Mouse (Mus musculus): ENCODE measurements at regions not wholly inside any gene's neighbourhood (a gene's known extent, or its start where the extent isn't known, plus 50 kb on each side); places are given as distances from the start of the nearest gene placed in this dataset.

DNA sequence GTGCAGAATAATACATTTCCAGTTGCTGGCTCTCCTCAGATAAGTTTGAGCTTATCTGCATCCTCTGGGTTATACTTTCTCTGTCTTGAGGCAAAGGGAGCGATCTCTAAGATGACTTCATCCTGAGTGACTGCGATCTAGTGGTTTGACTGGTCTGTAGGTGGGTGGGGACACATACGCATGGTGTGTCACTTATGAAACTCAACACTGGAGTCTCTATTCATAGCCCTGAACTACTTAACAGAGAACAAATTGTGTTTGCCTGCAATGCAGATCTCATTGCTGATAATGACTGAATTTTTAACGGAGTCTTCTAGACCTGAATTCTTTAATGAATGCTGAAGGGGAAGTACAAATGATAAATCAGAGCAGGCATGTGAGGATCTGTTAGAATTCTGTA is 244.7 kb upstream of the Msx2 start:
- no peak for DNase-seq (ENCODE audit: inconsistent age in 2 of 2, low spot score in 1 of 2)

DNA sequence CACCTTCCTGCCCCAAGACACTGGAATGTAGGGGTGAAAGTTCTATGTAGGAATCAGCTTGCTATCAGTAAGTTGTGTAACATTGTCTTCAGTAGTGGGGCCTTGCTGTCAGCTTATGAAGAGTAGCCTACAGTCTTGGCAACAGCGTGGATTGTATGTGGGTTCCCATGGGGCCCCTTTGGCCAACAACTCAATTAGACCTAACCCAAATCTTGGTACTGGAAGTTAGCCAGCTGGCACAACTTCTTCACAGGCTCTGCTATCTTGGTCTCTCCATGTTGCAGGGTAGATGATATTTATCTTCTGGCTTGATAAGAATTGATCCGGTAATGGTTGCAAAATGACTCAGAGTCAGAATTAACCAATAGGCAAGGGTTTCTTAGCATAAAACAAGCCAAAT is 244.2 kb upstream of the Msx2 start:
- DNase-seq (ENCODE audit: inconsistent age in 2 of 2, low spot score in 1 of 2) = no peak

DNA sequence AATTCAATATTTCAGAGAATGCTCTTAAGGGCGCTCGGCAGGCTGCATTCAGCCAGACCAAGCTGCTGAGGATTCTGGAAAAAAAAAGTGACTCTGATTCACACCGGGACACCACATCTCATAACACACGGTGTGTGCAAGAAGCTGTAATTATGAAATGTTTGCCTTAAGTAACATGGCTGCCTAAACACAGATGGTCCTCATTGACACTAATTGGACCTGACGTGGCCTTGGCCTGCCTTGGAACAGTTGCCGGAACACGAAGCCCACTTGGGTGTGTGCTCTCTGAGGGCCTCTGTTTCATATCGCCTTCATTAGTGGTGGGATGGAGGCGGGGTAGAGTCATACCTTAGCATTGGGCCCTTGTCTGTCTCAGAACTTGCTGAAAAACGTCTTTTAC is 236.2 kb upstream of the Msx2 start:
- DNase-seq (ENCODE audit: inconsistent age in 2 of 2, low spot score in 1 of 2) = no peak

DNA sequence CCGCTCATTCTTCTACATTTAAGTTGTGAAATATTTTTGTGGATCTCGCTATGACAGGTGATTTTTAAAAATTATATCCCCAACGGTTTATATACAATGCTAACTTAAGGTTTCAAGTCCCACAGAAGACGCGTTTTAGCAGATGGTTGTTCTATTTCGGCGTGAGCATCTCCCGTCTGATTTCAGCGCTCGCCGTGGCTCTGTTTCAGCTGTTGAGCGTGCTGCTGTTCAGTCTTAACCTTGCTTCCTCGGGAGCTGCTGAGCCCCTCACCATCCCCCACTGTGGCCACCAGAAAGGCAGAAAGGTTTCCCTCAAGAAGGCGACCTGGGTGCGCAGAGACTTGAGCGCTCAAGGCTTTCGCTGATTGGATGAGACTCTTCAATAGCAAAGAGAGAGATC is 234.7 kb upstream of the Msx2 start:
- DNase-seq (ENCODE audit: inconsistent age in 2 of 2, low spot score in 1 of 2) = no peak

- no peak for DNase-seq (ENCODE audit: inconsistent age in 2 of 2, low spot score in 1 of 2)
Measured at GRCm38 (mm10) chr13:53704104-53704503, 231.2 kb upstream of the Msx2 start.

GRCm38 (mm10) chr13:53700236-53700635 is 227.4 kb upstream of the Msx2 start:
- no peak for DNase-seq (ENCODE audit: inconsistent age in 2 of 2, low spot score in 1 of 2)

GRCm38 (mm10) chr13:53697954-53698353 is 225.1 kb upstream of the Msx2 start:
- no peak for DNase-seq (ENCODE audit: inconsistent age in 2 of 2, low spot score in 1 of 2)

DNA sequence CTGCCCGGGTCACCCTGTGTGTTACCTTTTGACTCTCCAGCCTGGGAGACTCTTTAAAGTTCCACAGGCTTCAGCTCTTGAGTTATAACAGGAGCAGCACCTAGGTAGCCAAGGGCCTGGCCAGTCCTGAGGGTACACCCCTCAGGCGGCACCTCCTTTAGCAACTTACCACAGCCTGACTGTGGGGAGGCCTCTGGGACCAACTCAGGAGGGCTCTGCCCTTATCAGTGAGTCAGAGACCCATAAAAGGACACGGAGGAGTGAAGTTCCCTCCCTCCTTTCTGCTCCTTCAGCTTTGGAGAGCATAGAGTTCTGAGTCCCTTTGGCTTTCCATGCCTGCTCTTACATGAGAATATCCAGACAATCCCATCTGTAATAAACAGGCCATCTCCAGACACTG is 222.5 kb upstream of the Msx2 start:
- DNase-seq (ENCODE audit: inconsistent age in 2 of 2, low spot score in 1 of 2) = no peak

- DNase-seq (ENCODE audit: inconsistent age in 2 of 2, low spot score in 1 of 2) = no peak
Measured at GRCm38 (mm10) chr13:53688934-53689333, 216.1 kb upstream of the Msx2 start.

- DNase-seq (ENCODE audit: inconsistent age in 2 of 2, low spot score in 1 of 2) = peak; percentile 70 to 92
Measured at GRCm38 (mm10) chr13:53688489-53688888, 215.6 kb upstream of the Msx2 start.

DNA sequence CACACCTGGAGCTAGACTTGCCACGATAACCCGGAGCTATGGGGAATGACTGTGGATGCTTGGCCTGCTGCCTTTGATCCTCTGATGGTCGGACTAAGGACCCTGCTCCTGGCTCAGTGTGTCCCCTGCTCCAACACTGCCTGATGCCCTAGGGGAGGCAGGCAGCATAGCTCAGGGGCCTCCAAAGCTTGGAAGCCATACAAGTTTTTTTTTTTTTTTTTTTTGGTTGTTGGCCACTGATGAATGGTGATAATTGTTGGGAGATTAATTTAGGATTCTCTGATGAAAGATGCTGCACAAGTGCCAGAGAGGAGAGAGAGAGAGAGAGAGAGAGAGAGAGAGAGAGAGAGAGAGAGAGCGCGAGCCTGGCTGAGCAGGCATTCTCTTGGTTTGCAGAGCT is 211.6 kb upstream of the Msx2 start:
- DNase-seq (ENCODE audit: inconsistent age in 2 of 2, low spot score in 1 of 2) = no peak

DNA sequence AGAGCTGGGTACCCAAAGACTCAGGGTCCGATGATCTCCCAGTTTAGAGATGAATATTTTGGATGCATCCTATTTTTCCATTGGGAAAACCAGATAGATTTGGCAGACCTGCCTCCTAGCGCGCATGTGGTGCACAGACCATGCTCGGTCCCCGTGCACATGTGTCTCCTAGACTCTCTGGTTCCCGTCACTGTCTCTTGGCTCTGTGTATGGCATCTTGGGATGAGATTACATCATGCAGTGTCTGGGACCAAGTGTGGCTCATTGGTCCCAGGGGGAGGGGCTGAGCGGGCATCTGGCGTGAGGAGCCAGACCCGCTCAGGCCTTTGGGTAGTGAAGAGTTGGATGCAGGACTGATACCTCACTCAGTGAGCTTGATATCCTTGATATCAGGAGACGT is 204.3 kb upstream of the Msx2 start:
- no peak for DNase-seq (ENCODE audit: inconsistent age in 2 of 2, low spot score in 1 of 2)

- DNase-seq (ENCODE audit: inconsistent age in 2 of 2, low spot score in 1 of 2) = no peak
Measured at GRCm38 (mm10) chr13:53670361-53670760, 197.5 kb upstream of the Msx2 start.

DNA sequence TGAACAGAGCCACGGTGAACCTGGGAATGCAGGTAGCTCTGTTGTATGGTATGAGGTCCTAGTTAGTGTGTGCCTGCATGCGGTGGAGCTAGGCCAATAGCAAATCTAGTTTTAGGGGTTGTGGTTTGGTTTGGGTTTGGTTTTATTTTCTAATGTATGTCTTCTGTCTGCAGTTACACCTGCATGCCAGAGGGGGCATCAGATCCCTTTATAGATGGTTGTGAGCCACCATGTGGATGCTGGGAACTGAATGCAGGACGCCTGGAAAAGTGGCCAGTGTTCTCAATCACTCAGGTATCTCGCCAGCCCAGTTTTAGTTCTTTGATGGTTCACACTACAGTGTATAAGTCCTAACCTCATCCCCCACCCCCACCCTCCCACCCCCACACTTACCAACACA is 194.6 kb upstream of the Msx2 start:
- no peak for DNase-seq (ENCODE audit: inconsistent age in 2 of 2, low spot score in 1 of 2)

GRCm38 (mm10) chr13:53665592-53665991 is 192.7 kb upstream of the Msx2 start:
- no peak for DNase-seq (ENCODE audit: inconsistent age in 2 of 2, low spot score in 1 of 2)

DNA sequence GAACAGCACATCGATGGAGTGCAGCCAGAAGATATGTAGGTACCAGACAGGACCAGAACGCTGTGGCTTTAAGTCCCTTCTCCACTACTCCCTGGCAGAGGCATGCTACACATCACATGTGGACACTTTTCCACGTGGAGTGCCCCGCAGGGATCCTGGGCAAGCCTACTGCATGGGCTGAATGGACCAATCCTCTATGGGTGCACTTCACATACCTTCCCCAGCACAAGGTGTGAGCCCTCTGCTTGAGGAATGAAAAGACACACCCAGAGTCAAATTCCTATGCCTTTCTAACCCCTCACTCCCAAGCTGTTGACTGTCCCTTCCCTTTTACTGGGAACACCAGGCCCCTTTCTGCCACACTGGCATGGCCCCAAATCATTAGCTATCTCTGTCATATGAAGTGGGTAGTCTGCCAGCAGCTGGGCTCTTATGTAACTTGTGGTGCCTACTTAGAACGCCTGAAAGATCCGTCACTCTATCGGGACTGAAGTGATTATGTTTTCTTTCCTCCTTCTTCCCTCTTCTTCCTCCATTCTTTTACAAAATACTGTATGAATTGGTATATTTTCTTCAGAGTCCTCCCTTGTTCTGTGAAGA is 191.9 kb upstream of the Msx2 start:
- peak; percentile 14 to 26 for DNase-seq (ENCODE audit: inconsistent age in 2 of 2, low spot score in 1 of 2)

DNA sequence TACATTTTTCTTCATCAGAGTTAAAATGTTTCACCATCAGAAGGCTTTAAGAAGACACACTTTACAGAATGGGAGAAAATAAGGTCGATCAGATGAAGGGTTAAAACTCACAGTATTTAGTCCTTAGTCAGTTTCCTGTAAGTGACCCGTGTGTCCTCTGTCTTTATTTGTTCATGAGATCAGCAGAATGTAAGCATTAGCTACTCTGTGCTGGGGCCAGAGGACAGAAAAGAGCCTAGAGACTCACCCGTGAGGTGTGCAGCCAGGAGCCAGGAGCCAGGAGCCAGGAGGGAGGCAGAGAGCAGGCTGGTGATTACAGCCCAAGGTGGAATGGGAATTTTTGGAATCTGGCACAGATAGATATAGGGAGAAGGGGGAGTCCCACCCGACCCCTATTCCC is 180.0 kb upstream of the Msx2 start:
- DNase-seq (ENCODE audit: inconsistent age in 2 of 2, low spot score in 1 of 2) = no peak

- no peak for DNase-seq (ENCODE audit: inconsistent age in 2 of 2, low spot score in 1 of 2)
Measured at GRCm38 (mm10) chr13:53648353-53648752, 175.5 kb upstream of the Msx2 start.

DNA sequence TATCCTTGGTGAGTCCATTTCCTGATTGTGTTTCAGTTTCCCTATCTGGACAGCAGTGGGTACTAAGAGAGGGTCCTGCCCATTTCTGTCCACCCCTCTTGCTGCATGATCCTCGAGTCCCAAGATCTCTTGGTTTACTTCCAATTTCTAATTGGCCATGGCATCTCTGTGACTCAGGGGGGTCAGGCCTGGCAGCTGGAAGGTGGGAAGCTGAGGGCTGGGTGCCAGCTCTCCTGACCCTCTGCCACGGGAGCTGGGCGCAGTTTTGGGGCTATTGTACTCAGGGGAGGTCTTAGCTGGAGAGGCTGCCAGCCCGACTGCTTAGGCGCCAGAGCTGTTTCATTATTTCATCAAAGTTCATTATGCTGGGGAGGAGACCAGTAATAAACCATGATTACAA is 169.7 kb upstream of the Msx2 start:
- DNase-seq (ENCODE audit: inconsistent age in 2 of 2, low spot score in 1 of 2) = no peak

DNA sequence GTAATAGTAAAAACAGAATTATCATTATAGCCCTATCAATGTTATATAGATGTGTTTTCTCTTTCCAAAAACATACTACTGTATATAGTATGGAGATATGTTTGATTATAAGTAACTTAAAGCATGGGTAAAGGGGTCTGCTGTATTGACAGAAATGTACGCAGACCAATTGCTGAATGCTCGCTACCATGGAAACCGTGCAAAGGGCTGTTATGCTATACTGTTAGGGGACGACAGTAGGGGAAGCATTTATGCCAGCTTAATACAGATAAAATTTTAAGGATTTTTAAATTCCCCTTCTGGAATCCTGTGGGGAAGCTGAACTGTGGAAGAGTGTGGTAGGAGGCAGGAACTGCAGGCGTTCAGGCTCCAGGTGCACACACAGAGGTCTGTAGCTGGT is 166.7 kb upstream of the Msx2 start:
- no peak for DNase-seq (ENCODE audit: inconsistent age in 2 of 2, low spot score in 1 of 2)

GRCm38 (mm10) chr13:53639115-53639514 is 166.2 kb upstream of the Msx2 start:
- DNase-seq (ENCODE audit: inconsistent age in 2 of 2, low spot score in 1 of 2) = no peak

DNA sequence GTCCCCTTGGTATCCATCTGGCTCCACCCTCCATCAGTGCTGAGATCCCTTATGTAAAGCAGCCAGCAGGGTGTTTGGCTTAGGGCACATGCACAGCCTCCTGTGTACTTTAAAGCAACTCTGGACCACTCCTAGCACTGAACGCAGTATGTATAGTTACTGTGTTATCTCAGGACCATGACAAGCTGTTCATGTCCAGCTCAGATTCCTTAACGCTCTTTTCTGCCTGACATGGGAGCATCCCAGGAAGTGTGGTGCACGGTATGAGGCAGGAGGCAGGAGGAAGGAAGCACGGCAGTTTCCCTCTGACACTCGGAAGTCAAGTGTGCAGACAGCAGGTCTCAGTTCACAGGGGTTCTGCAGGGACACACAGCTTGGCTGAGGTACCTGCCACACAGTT is 163.1 kb upstream of the Msx2 start:
- no peak for DNase-seq (ENCODE audit: inconsistent age in 2 of 2, low spot score in 1 of 2)

- no peak for DNase-seq (ENCODE audit: inconsistent age in 2 of 2, low spot score in 1 of 2)
Measured at GRCm38 (mm10) chr13:53634637-53635203, 161.8 kb upstream of the Msx2 start.

All from adrenal gland, adult (tissue).